Mouse (Mus musculus) ovary, adult 18-20 months (tissue): ENCODE results near the gene H2-D1.
"Not testable (repeated sequence)": the region's sequence is repeated elsewhere in the genome, so short reads cannot be mapped to it uniquely, and the experiment has no call there.

Source experiments
- DNase-seq: peaks from one replicate; pipeline ENCODE4 v3.0.0; 2022; ENCODE audit warnings: low spot score, mixed read lengths

The H2-D1 gene

GRCm38 (mm10) chr17:35257378-35257777, 5.2 kb upstream of the H2-D1 start:
- no peak for DNase-seq

- peak; percentile 74 for DNase-seq
Observed at GRCm38 (mm10) chr17:35257824-35258491, 4.6 kb upstream of the H2-D1 start.

GRCm38 (mm10) chr17:35258492-35259478, 3.7 kb upstream of the H2-D1 start:
- no peak for DNase-seq

GRCm38 (mm10) chr17:35259621-35260020, 2.9 kb upstream of the H2-D1 start:
- DNase-seq: no peak

- no peak for DNase-seq
Observed at GRCm38 (mm10) chr17:35261651-35262050, 879 bp upstream of the H2-D1 start.

GRCm38 (mm10) chr17:35263523-35263883, 973 bp downstream of the H2-D1 start:
- no peak for DNase-seq

GRCm38 (mm10) chr17:35267399-35268086, 5.0 kb downstream of the H2-D1 start:
- no peak for DNase-seq

GRCm38 (mm10) chr17:35269653-35270347, 7.3 kb downstream of the H2-D1 start:
- no peak for DNase-seq

GRCm38 (mm10) chr17:35272249-35272648, 9.7 kb downstream of the H2-D1 start:
- DNase-seq: no peak

GRCm38 (mm10) chr17:35274770-35275169, 12.2 kb downstream of the H2-D1 start:
- DNase-seq: peak; percentile 51

- DNase-seq: no peak
Observed at GRCm38 (mm10) chr17:35276304-35276864, 13.9 kb downstream of the H2-D1 start.

GRCm38 (mm10) chr17:35278049-35278448, 15.5 kb downstream of the H2-D1 start:
- no peak for DNase-seq

GRCm38 (mm10) chr17:35278957-35279688, 16.6 kb downstream of the H2-D1 start:
- DNase-seq: no peak

- DNase-seq: no peak
Observed at GRCm38 (mm10) chr17:35280276-35280675, 17.7 kb downstream of the H2-D1 start.

GRCm38 (mm10) chr17:35285431-35285830, 22.9 kb downstream of the H2-D1 start:
- no peak for DNase-seq

GRCm38 (mm10) chr17:35295796-35296195, 33.3 kb downstream of the H2-D1 start:
- DNase-seq: not testable (repeated sequence)

GRCm38 (mm10) chr17:35300261-35300945, 37.9 kb downstream of the H2-D1 start:
- DNase-seq: not testable (repeated sequence)

- peak; percentile 53 for DNase-seq
Observed at GRCm38 (mm10) chr17:35301645-35302258, 39.2 kb downstream of the H2-D1 start.

GRCm38 (mm10) chr17:35303271-35303670, 40.7 kb downstream of the H2-D1 start:
- DNase-seq: no peak
